Mouse (Mus musculus): Measurements from ENCODE around the gene Syt17. TPM values are rescaled to one million over a fixed set of nuclear protein-coding genes. Genes with fewer than 3 reads are reported as not detected.

Syt17 gene
- polyA plus RNA-seq, 1 experiment from 2014 or later, result 11.6 TPM

DNA sequence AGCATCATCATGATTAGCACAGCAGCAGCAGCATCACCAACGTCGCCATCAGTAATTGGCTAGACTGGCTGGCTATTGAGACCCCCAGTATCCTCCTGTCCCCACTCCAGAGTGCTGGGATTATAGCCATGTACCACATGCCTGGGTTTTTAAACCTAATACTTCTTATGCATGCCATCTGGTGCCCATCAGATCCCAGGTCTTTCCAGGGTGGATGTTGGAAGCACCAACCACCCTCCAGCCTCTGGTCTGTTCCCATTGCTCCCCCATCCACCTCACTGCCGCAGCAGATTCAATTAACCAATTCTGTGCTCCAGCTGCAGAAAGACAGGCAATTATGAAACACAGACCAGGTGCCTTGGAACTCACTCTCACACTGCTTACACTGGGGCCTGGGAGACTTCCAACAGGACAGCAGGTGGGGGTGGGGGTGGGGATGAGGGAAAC is 45.4 kb downstream of the Syt17 start:
- H3K4me1 ChIP-seq, result no peaks in the 10 kb centered on the region
- WGBS, result 67% methylated on average over 3 of the region's 3 CpGs
- ATAC-seq (replicated peaks; ENCODE audit: low FRiP score), result 0 out of 2 replicates have a peak, but pooled peaks have one; percentile 25

DNA sequence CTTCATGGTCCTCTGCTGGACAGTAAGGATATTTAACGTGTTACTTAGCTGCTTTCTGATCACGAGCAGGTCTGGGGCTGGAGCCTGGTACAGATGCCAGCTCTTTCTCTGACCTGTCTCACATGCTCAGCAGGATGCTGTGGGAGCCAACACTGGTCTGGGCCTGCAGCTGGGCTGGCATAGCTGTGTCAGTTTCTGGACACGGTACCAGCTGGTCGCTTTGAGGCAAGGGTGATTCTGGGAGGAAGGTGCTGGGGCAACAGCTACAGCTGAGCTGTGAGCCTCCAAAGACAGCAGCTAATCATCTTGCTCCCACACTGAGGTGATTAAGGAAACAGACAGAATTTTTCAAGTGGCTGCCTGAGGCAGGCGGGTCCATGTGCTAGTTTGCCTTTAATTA is 46.1 kb downstream of the Syt17 start:
- Histone ChIP-seq H3K4me2 (no peak overlapping the region), H3K9me3 (replicated peaks) (no peaks in the 10 kb centered on the region), H3K4me1 (no peaks in the 10 kb centered on the region), H3K27ac (no peak overlapping the region), H3K27me3 (no peaks in the 10 kb centered on the region), H3K9ac (no peak overlapping the region), H3K36me3 (no peaks in the 10 kb centered on the region), H3K4me3 (replicated peaks) (no peak overlapping the region)
- ATAC-seq (replicated peaks; ENCODE audit: low FRiP score), result no peak
- WGBS, result 74% methylated on average over 5 of the region's 5 CpGs

More for the DNA sequence above, 45.4 kb downstream of the Syt17 start:
- Histone ChIP-seq H3K27me3 (no peaks in the 10 kb centered on the region), H3K36me3 (no peaks in the 10 kb centered on the region), H3K9me3 (replicated peaks) (no peaks in the 10 kb centered on the region), H3K9ac (no peak overlapping the region), H3K27ac (no peak overlapping the region), H3K4me3 (replicated peaks) (no peak overlapping the region), H3K4me2 (no peak overlapping the region)

DNA sequence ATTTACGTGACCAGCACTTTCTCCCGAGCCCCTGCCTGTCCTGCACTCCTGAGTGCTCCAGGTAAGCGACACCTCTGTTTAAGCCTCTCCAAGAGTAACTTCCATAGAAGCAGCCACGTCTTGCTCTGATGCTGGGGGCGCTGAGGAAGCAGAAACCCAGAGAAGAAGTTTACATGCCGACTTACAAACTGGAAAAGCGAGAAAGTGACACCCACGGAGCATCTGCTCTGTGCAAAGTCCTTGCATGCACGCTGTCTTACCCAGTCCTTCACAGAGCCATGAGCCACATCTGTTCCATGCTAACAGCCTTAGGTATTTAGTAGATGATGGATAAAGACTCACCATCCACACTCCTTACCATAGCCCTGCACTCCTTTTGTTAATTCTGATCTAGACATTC is 48.3 kb downstream of the Syt17 start:
- Histone ChIP-seq H3K4me2 (no peak overlapping the region), H3K4me3 (replicated peaks) (no peak overlapping the region), H3K27me3 (no peaks in the 10 kb centered on the region), H3K9ac (no peak overlapping the region), H3K9me3 (replicated peaks) (no peaks in the 10 kb centered on the region), H3K36me3 (no peaks in the 10 kb centered on the region), H3K27ac (no peak overlapping the region), H3K4me1 (no peaks in the 10 kb centered on the region)
- 84% methylated on average over 9 of the region's 9 CpGs for WGBS
- no peak for ATAC-seq (replicated peaks; ENCODE audit: low FRiP score)

DNA sequence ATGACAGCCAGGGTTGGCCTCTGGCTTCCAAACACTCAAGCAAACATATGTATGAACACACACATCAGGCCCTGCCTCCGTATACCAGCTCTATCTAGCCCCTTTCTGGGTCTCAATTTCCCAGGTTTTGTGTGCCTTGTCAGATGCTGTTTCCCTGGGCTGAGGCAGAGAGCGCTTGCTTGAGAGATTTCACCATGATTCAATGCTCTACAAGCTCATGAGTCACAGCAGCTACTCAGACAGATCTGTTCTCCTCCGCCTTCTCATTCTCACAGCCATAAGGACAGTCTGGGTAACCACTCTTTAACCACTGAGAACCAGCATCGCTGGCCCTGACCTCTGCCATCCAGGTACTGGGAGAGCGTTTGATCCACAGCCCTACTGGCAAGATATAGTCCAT is 57.3 kb downstream of the Syt17 start:
- Histone ChIP-seq H3K4me1 (no peaks in the 10 kb centered on the region), H3K27me3 (no peaks in the 10 kb centered on the region), H3K4me3 (replicated peaks) (no peak overlapping the region), H3K4me2 (no peak overlapping the region), H3K9ac (no peak overlapping the region), H3K27ac (no peak overlapping the region), H3K36me3 (no peaks in the 10 kb centered on the region), H3K9me3 (replicated peaks) (no peaks in the 10 kb centered on the region)
- WGBS, result 81% methylated on average over 5 of the region's 5 CpGs
- ATAC-seq (replicated peaks; ENCODE audit: low FRiP score), result no peak

DNA sequence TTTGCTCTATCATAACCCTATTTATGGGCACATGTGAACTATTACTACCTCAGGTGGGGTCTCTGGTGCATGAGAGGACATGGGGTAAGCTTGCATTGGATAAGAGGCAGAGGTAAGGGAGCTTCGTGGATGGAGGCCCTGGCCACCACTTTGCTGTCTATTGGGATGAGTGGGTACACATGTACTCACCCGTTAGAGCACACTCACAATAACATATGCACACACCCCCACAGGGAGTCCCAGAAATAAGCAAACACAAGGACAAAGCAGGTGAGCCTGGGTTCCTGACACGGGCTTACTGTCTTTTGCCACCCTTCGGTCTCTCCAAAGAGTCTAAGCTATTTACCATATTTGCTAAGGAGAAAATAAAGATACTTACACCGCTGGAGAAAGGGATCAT is 67.0 kb downstream of the Syt17 start:
- no peak overlapping the region for H3K27ac ChIP-seq
- H3K9ac ChIP-seq, result no peak overlapping the region
- no peaks in the 10 kb centered on the region for H3K9me3 ChIP-seq (replicated peaks)
- H3K27me3 ChIP-seq, result no peaks in the 10 kb centered on the region
- H3K4me2 ChIP-seq, result no peak overlapping the region
- H3K4me1 ChIP-seq, result no peaks in the 10 kb centered on the region
- no peak overlapping the region for H3K4me3 ChIP-seq (replicated peaks)
- no peak for ATAC-seq (replicated peaks; ENCODE audit: low FRiP score)
- H3K36me3 ChIP-seq, result no peaks in the 10 kb centered on the region
- 88% methylated on average over 5 of the region's 5 CpGs for WGBS

DNA sequence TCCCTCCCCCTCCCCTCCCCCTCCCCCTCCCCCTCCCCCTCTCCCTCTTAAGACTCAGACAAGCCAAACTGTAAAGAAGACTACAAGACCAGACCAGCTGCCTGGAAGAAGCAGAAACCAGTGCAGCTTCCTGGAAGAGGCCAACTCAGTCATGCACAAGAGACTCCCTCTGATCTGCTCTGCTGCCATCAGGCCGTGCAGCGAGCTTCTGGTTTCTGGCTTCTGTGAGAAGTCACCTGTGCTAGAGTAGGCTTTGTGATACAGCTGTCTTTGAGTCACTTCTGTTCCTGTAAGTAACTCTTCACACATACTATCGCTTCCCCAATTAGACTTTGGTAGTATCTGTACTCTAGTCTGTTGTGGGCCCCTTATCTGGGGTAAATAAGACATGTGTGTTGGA is 68.0 kb downstream of the Syt17 start:
- no peaks in the 10 kb centered on the region for H3K27me3 ChIP-seq
- H3K9me3 ChIP-seq (replicated peaks), result no peaks in the 10 kb centered on the region
- no peak overlapping the region for H3K27ac ChIP-seq
- no peaks in the 10 kb centered on the region for H3K36me3 ChIP-seq
- WGBS, result 59% methylated on average over 3 of the region's 3 CpGs
- ATAC-seq (replicated peaks; ENCODE audit: low FRiP score), result no peak
- H3K9ac ChIP-seq, result no peak overlapping the region
- no peak overlapping the region for H3K4me2 ChIP-seq
- H3K4me3 ChIP-seq (replicated peaks), result no peak overlapping the region
- H3K4me1 ChIP-seq, result no peaks in the 10 kb centered on the region

DNA sequence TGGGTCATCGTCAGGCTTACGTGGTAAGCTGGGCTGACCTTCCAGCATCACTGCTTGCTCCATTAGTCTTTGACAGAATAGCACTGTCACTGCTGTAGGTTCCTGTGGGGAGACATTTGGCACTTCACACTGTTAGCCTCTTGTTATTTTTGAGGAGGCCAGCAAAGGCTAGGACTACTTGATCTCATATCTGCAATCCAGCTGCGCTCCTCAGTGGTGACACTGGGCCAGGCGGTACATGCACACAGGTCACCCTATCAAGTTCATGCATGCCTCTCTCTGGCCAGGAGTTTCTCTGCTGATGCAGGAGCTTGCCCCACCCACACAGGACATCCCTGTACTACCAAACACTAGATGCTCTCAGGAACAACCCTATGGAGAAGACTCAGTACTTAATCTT is 71.4 kb downstream of the Syt17 start:
- H3K36me3 ChIP-seq, result no peaks in the 10 kb centered on the region
- no peak overlapping the region for H3K27ac ChIP-seq
- WGBS, result 88% methylated on average over 4 of the region's 4 CpGs
- ATAC-seq (replicated peaks; ENCODE audit: low FRiP score), result no peak
- no peaks in the 10 kb centered on the region for H3K4me1 ChIP-seq
- no peak overlapping the region for H3K9ac ChIP-seq
- H3K9me3 ChIP-seq (replicated peaks), result no peaks in the 10 kb centered on the region
- H3K4me2 ChIP-seq, result no peak overlapping the region
- H3K4me3 ChIP-seq (replicated peaks), result no peak overlapping the region
- no peaks in the 10 kb centered on the region for H3K27me3 ChIP-seq

DNA sequence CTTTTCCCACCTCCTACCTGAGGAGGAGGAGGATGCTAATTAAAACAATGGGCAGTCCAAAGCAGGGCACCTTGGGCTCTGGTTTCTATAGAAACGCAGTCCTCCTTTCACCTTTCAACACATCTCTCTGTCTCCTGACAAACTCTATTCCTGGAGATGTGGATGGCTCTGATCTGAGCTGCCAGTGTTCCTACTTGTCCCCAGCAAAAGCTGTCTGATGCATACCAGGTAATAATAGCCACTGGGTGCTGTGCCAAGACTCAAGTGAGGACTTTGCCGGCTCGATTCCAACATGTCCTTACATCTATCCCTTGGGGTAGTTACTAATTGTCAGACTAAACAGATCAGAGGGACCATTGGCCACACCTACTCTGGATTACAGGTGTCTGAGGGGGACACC is 72.7 kb downstream of the Syt17 start:
- H3K4me2 ChIP-seq, result no peak overlapping the region
- no peaks in the 10 kb centered on the region for H3K27me3 ChIP-seq
- WGBS, result 90% methylated on average over 3 of the region's 3 CpGs
- H3K9me3 ChIP-seq (replicated peaks), result no peaks in the 10 kb centered on the region
- no peaks in the 10 kb centered on the region for H3K36me3 ChIP-seq
- H3K4me1 ChIP-seq, result no peaks in the 10 kb centered on the region
- no peak overlapping the region for H3K9ac ChIP-seq
- H3K4me3 ChIP-seq (replicated peaks), result no peak overlapping the region
- no peak overlapping the region for H3K27ac ChIP-seq
- no peak for ATAC-seq (replicated peaks; ENCODE audit: low FRiP score)

DNA sequence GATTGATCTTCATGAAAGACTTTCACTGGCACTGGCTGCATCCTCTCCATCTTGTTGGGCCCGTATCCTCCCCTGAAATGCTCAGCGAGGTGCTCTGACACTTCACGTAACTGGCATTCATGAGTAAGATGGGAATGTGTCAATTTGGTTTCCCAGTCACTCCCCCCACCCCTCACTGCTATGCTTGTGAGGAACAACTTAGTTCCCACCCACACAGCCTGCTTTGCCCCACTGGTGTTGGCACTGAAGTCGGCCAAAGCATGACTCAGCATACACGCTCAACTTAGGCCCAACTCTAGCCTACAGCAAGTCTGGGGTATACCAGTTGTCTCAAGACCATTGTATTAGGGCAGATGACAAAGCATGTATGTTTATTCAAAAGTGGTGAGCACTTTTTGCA is 76.7 kb downstream of the Syt17 start:
- WGBS, result 92% methylated on average over 5 of the region's 5 CpGs
- no peak overlapping the region for H3K9ac ChIP-seq
- H3K36me3 ChIP-seq, result no peaks in the 10 kb centered on the region
- H3K4me2 ChIP-seq, result no peak overlapping the region
- ATAC-seq (replicated peaks; ENCODE audit: low FRiP score), result no peak
- H3K27me3 ChIP-seq, result no peaks in the 10 kb centered on the region
- no peak overlapping the region for H3K4me3 ChIP-seq (replicated peaks)
- H3K9me3 ChIP-seq (replicated peaks), result no peaks in the 10 kb centered on the region
- H3K27ac ChIP-seq, result no peak overlapping the region
- no peaks in the 10 kb centered on the region for H3K4me1 ChIP-seq

DNA sequence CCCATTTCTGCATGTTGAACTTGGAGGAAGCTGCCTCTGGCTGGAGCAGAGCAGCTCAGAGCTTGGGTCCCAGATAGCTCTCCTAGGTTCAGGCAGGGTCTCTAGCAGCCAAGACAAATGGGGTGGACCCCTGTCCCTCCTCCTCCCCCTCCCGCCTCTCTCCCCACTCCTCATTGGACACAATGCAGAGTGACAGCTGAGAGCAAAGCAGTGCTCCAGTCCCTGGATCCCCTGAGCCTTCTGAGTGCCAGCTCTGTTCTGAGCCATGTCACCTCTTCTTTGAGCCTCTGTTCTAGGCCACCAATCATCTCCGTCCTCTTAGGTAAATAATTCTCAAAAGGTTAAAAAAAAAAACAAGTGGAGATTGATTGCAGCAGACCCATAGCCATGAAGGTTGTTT is 78.3 kb downstream of the Syt17 start:
- Histone ChIP-seq H3K9me3 (replicated peaks) (no peaks in the 10 kb centered on the region), H3K4me3 (replicated peaks) (no peak overlapping the region)

DNA sequence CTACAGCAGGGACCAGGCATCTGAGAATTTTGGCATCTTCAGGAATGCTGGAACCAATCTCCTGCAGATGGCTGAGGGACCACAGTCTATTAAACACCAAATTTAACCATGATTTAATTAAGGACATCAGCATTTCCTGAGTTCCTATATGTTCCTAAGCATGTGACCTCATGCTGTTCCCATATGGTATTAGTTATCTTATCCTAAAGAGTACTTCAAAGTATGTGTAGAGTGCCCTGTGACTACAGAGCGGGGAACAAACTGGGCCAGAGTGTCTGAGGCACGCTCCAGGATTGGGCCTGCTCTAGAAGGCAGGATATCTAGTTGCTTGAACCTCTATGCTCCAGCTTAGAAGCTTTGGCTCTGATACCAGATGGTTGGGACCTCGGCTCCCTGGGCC is 82.1 kb downstream of the Syt17 start:
- Histone ChIP-seq H3K36me3 (no peaks in the 10 kb centered on the region), H3K4me1 (peaks cover 28% of the 10 kb centered on the region), H3K4me3 (replicated peaks) (no peak overlapping the region), H3K27me3 (no peaks in the 10 kb centered on the region), H3K9ac (no peak overlapping the region), H3K4me2 (no peak overlapping the region), H3K27ac (no peak overlapping the region), H3K9me3 (replicated peaks) (no peaks in the 10 kb centered on the region)
- WGBS, result 83% methylated on average over 3 of the region's 3 CpGs
- ATAC-seq (replicated peaks; ENCODE audit: low FRiP score), result no peak

More for the DNA sequence above, 78.3 kb downstream of the Syt17 start:
- Histone ChIP-seq H3K36me3 (no peaks in the 10 kb centered on the region), H3K4me2 (no peak overlapping the region), H3K27me3 (no peaks in the 10 kb centered on the region), H3K4me1 (peaks cover 7% of the 10 kb centered on the region), H3K27ac (peak overlapping the region; percentile 75), H3K9ac (no peak overlapping the region)
- peak; percentile 61; the same call in 1 of the 2 replicates for ATAC-seq (replicated peaks; ENCODE audit: low FRiP score)
- WGBS, result 49% methylated on average over 2 of the region's 2 CpGs

DNA sequence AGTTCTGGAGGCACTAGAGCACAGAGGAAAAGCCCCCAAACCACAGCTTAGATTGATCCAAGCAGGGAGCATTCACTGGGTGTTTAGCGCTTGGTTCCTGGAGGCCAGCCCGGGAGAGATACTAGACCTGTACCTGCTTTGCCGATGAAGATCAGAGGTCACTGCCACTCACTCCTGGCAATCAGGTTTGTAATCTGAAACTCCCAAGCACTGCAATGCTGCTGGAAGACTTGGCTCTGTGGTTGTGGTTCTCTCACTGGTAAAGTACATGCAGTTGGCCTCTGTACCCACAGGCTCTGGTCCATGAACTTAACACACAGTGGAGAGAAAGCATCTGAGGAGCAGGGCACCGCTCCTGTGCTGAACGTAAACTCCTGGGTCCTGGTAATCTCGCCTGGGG is 82.8 kb downstream of the Syt17 start:
- no peak for ATAC-seq (replicated peaks; ENCODE audit: low FRiP score)
- Histone ChIP-seq H3K36me3 (no peaks in the 10 kb centered on the region), H3K27ac (peak overlapping the region; percentile 82), H3K4me3 (replicated peaks) (no peak overlapping the region), H3K27me3 (no peaks in the 10 kb centered on the region), H3K4me1 (peaks cover 28% of the 10 kb centered on the region), H3K9ac (no peak overlapping the region), H3K4me2 (no peak overlapping the region), H3K9me3 (replicated peaks) (no peaks in the 10 kb centered on the region)
- WGBS, result 49% methylated on average over 6 of the region's 6 CpGs

DNA sequence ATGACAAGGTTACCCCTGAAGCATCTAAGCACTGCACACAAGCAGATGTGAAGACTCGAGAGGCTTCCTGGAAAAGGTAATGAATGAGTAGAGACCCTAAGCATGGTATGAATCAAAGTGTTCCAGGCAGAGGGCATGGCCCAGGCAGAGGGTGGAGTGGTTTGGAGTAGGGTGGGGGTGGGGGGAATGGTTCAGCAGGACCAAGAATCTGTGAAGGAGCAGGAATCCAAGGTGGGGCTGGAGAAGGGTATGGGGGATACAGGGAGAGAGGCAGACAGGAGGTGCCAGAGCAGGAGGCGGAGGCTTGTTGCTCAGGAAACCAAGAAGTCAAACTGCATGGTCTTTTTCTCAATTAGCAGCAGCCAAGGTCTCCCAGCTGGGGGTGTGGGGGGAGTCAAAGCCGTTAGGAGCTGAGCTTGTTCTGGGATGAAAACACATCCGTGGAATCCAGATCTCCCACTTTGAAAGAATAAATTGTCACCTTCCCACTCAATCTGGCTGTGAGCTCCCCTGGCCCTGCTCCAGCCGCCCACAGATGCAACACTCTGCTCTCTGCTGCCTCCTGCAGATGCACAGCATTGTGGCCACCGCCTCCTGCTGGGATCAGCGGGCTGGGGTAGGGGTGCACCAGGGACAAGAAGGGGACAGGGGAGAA is 83.5 kb downstream of the Syt17 start:
- H3K4me2 ChIP-seq, result no peak overlapping the region
- H3K9me3 ChIP-seq (replicated peaks), result no peaks in the 10 kb centered on the region
- H3K27ac ChIP-seq, result peak overlapping the region; percentile 82
- H3K27me3 ChIP-seq, result no peaks in the 10 kb centered on the region
- H3K4me1 ChIP-seq, result peaks cover 28% of the 10 kb centered on the region
- no peak overlapping the region for H3K9ac ChIP-seq
- WGBS, result 27% methylated on average over 7 of the region's 7 CpGs
- no peak overlapping the region for H3K4me3 ChIP-seq (replicated peaks)
- 0 out of 2 replicates have a peak, but pooled peaks have one; percentile 55 for ATAC-seq (replicated peaks; ENCODE audit: low FRiP score)
- H3K36me3 ChIP-seq, result no peaks in the 10 kb centered on the region

Measured in kidney, embryonic 15.5 days (tissue).